Mouse (Mus musculus) CH12.LX (cell line): ENCODE measurements around the gene Trim54. TPM values are rescaled to one million over a fixed set of nuclear protein-coding genes. Genes with fewer than 3 reads are reported as not detected.
A peak's percentile ranks its signal among the peaks of the same experiment; 100 is the strongest.

ENCODE experiments used
- DNase-seq: peaks from one replicate; pipeline ENCODE4 v3.0.0-alpha.2; 2013; ENCODE audit errors: extremely low read depth
- H3K27ac ChIP-seq: 2 replicates; pipeline ENCODE4 v1.5.1; 2012; ENCODE audit warnings: low read depth, mild to moderate bottlenecking, control low read depth, moderate library complexity; ENCODE audit not compliant: insufficient read depth
- H3K27me3 ChIP-seq: replicated peaks from 2 replicates; pipeline ENCODE3; 2012; ENCODE audit warnings: inconsistent platforms
- H3K36me3 ChIP-seq, 2 experiments: replicated peaks in 1 of 2; 2 replicates each; pipeline versions ENCODE3 to v1.6.1; 2012; ENCODE audit warnings: inconsistent platforms in 1 of 2, low read length in 1 of 2, mild to moderate bottlenecking in 1 of 2, mixed read lengths in 1 of 2, moderate library complexity in 1 of 2; ENCODE audit not compliant: control insufficient read depth in 1 of 2, insufficient read depth in 1 of 2
- H3K4me1 ChIP-seq, 2 experiments: 2 replicates each; pipeline ENCODE4 v1.6.1; 2012; ENCODE audit warnings: inconsistent platforms in 1 of 2, moderate library complexity in 1 of 2; ENCODE audit not compliant: insufficient read depth in 2 of 2, control insufficient read depth in 1 of 2
- H3K4me2 ChIP-seq: 2 replicates; pipeline ENCODE4 v1.6.1; 2012; ENCODE audit warnings: low read depth, mild to moderate bottlenecking, control low read depth; ENCODE audit not compliant: poor library complexity, insufficient read depth, severe bottlenecking
- H3K4me3 ChIP-seq, 3 experiments: fragments of 150-350 bp in 1 of 3; sonication (generic) in 1 of 3; replicated peaks in 1 of 3; 2 replicates each; pipeline versions ENCODE3 to v1.5.1; 2011 to 2012; ENCODE audit warnings: low read depth in 2 of 3, low read length in 2 of 3, mild to moderate bottlenecking in 2 of 3, moderate library complexity in 2 of 3, control low read depth in 1 of 3, improper control_type of control experiment in 1 of 3, inconsistent platforms in 1 of 3, mixed read lengths in 1 of 3; ENCODE audit not compliant: poor library complexity in 1 of 3
- H3K79me2 ChIP-seq: replicated peaks from 2 replicates; pipeline ENCODE4 v1.6.1; 2012; ENCODE audit warnings: mild to moderate bottlenecking, moderate library complexity; ENCODE audit not compliant: control insufficient read depth, poor library complexity, insufficient read depth, severe bottlenecking; ENCODE audit errors: extremely low read depth
- H3K9ac ChIP-seq: 2 replicates; pipeline ENCODE4 v1.6.1; 2012; ENCODE audit warnings: low read depth, mild to moderate bottlenecking, control low read depth, moderate library complexity; ENCODE audit not compliant: insufficient read depth
- H3K9me3 ChIP-seq: replicated peaks from 2 replicates; pipeline ENCODE3; 2012; ENCODE audit warnings: low read length, inconsistent platforms, mixed read lengths
- CHD2 ChIP-seq: IDR thresholded peaks from 2 replicates; pipeline ENCODE4 v1.6.1; 2011; ENCODE audit warnings: low read length, improper control_type of control experiment
- CTCF ChIP-seq, 2 experiments: IDR thresholded peaks in 1 of 2; conservative IDR thresholded peaks in 1 of 2; 2 replicates each; pipeline ENCODE4 v1.5.1; 2011 to 2012; ENCODE audit warnings: low read depth in 2 of 2, low read length in 2 of 2, improper control_type of control experiment in 1 of 2, inconsistent platforms in 1 of 2, mild to moderate bottlenecking in 1 of 2, moderate library complexity in 1 of 2
- ELF1 ChIP-seq: IDR thresholded peaks from 2 replicates; pipeline ENCODE4 v1.6.1; 2014; ENCODE audit warnings: low read depth, mild to moderate bottlenecking, inconsistent platforms, low read length, improper control_type of control experiment
- ETS1 ChIP-seq: conservative IDR thresholded peaks from 2 replicates; pipeline ENCODE4 v1.6.1; 2012; ENCODE audit warnings: low read depth, mild to moderate bottlenecking, inconsistent platforms, low read length, improper control_type of control experiment, moderate library complexity
- HCFC1 ChIP-seq: IDR thresholded peaks from 2 replicates; pipeline ENCODE4 v1.6.1; 2012; ENCODE audit warnings: low read depth, mild to moderate bottlenecking, inconsistent platforms, low read length, improper control_type of control experiment
- JUND ChIP-seq: conservative IDR thresholded peaks from 2 replicates; pipeline ENCODE4 v1.6.1; 2011; ENCODE audit warnings: low read depth, low read length, improper control_type of control experiment
- MAFK ChIP-seq: IDR thresholded peaks from 2 replicates; pipeline ENCODE4 v1.6.1; 2011; ENCODE audit warnings: low read length, improper control_type of control experiment; ENCODE audit not compliant: insufficient replicate concordance
- MEF2A ChIP-seq: IDR thresholded peaks from 2 replicates; pipeline ENCODE4 v1.6.1; 2014; ENCODE audit warnings: low read depth, mild to moderate bottlenecking, inconsistent platforms, low read length, improper control_type of control experiment, borderline replicate concordance
- MXI1 ChIP-seq: IDR thresholded peaks from 2 replicates; pipeline ENCODE4 v1.6.1; 2011; ENCODE audit warnings: mild to moderate bottlenecking, low read depth, low read length, improper control_type of control experiment
- MYC ChIP-seq: IDR thresholded peaks from 2 replicates; pipeline ENCODE4 v1.6.1; 2011; ENCODE audit warnings: low read depth, mild to moderate bottlenecking, improper control_type of control experiment, low read length
- NRF1 ChIP-seq: IDR thresholded peaks from 2 replicates; pipeline ENCODE4 v1.6.1; 2014; ENCODE audit warnings: low read depth, mild to moderate bottlenecking, inconsistent platforms, low read length, improper control_type of control experiment, moderate library complexity
- POLR2A ChIP-seq: IDR thresholded peaks from 2 replicates; pipeline ENCODE4 v1.6.1; 2011; ENCODE audit warnings: low read depth, mild to moderate bottlenecking, improper control_type of control experiment, low read length
- POLR2AphosphoS2 ChIP-seq: IDR thresholded peaks from 2 replicates; pipeline ENCODE4 v1.6.1; 2011; ENCODE audit warnings: low read depth, low read length, improper control_type of control experiment
- RAD21 ChIP-seq: IDR thresholded peaks from 2 replicates; pipeline ENCODE4 v1.6.1; 2011; ENCODE audit warnings: low read depth, mild to moderate bottlenecking, low read length, improper control_type of control experiment, moderate library complexity
- RCOR1 ChIP-seq: conservative IDR thresholded peaks from 2 replicates; pipeline ENCODE4 v1.6.1; 2012; ENCODE audit warnings: low read depth, mild to moderate bottlenecking, inconsistent platforms, low read length, improper control_type of control experiment
- SIN3A ChIP-seq: IDR thresholded peaks from 2 replicates; pipeline ENCODE4 v1.6.1; 2012; ENCODE audit warnings: low read length, improper control_type of control experiment, inconsistent platforms
- SMC3 ChIP-seq: IDR thresholded peaks from 2 replicates; pipeline ENCODE4 v1.6.1; 2011; ENCODE audit warnings: low read depth, low read length, improper control_type of control experiment
- TBP ChIP-seq: conservative IDR thresholded peaks from 2 replicates; pipeline ENCODE4 v1.6.1; 2011; ENCODE audit warnings: low read depth, low read length, improper control_type of control experiment
- TCF12 ChIP-seq: IDR thresholded peaks from 2 replicates; pipeline ENCODE4 v1.6.1; 2014; ENCODE audit warnings: low read depth, mild to moderate bottlenecking, inconsistent platforms, low read length, improper control_type of control experiment
- UBTF ChIP-seq: IDR thresholded peaks from 2 replicates; pipeline ENCODE4 v1.6.1; 2012; ENCODE audit warnings: low read depth, mild to moderate bottlenecking, inconsistent platforms, low read length, improper control_type of control experiment, moderate library complexity
- USF2 ChIP-seq: conservative IDR thresholded peaks from 2 replicates; pipeline ENCODE4 v1.6.1; 2011; ENCODE audit warnings: low read depth, low read length, improper control_type of control experiment
- ZKSCAN1 ChIP-seq: IDR thresholded peaks from 2 replicates; pipeline ENCODE4 v1.6.1; 2012; ENCODE audit warnings: low read depth, inconsistent platforms, low read length, improper control_type of control experiment, borderline replicate concordance
- ZMIZ1 ChIP-seq: IDR thresholded peaks from 2 replicates; pipeline ENCODE4 v1.6.1; 2012; ENCODE audit warnings: low read depth, mild to moderate bottlenecking, inconsistent platforms, low read length, improper control_type of control experiment
- ZNF384 ChIP-seq: IDR thresholded peaks from 2 replicates; pipeline ENCODE4 v1.6.1; 2012; ENCODE audit warnings: low read depth, low read length, improper control_type of control experiment, inconsistent platforms
- dilution Hi-C: fragments of 300-500 bp; cut with MboI; formaldehyde crosslinking; loops from 2 replicates; pipeline ENCODE4 v1.14.3; 2020; ENCODE audit warnings: low sequenced_read_pairs; ENCODE audit not compliant: extremely low pct_unique_long_range_greater_than_20kb, extremely low pct_ligation_motif_present
- in situ Hi-C: fragments of 300-500 bp; cut with MboI; formaldehyde crosslinking; loops from 3 replicates; pipeline ENCODE4 v1.14.3; 2019; ENCODE audit warnings: low sequenced_read_pairs, low pct_ligation_motif_present, low pct_unique_long_range_greater_than_20kb, mixed read lengths
- polyA plus RNA-seq: library from polyadenylated mRNA; unstranded; fragments of >175 nt; gene quantifications from 2 replicates; pipeline ENCODE4 v1.2.1, GENCODE M21; 2012; ENCODE audit warnings: low read depth; ENCODE audit not compliant: insufficient read length
- total RNA-seq, 2 experiments: library from RNA; depleted of rRNA; stranded (reverse); fragments of 300-350 nt in 1 of 2; fragments of >200 nt in 1 of 2; gene quantifications; 2 replicates each; pipeline ENCODE4 v1.2.3; 2012 to 2014

Trim54 gene
- total and polyA plus RNA-seq, 3 experiments, result not detected

- TF ChIP-seq HCFC1 (peak; percentile 80), ZMIZ1 (peak; percentile 66; the same call in 1 of the 2 replicates), ZKSCAN1 (no peak), MAFK (no peak), MEF2A (no peak), ETS1 (no peak; the same call in 1 of the 2 replicates), SIN3A (peak; percentile 81), TCF12 (peak; percentile 60; the same call in 1 of the 2 replicates), RAD21 (no peak), UBTF (no peak), MXI1 (peak; percentile 59), JUND (no peak)
Observed at GRCm38 (mm10) chr5:31154152-31154553, 37.6 kb downstream of the Trim54 start, which contains the start of gene Mpv17 (continued).

GRCm38 (mm10) chr5:31162462-31162861 lies 46.0 kb downstream of the Trim54 start:
- Histone ChIP-seq H3K27ac (no peak overlapping the region), H3K79me2 (peaks cover 6% of the 10 kb centered on the region; the same call in 1 of the 2 replicates), H3K9ac (no peak overlapping the region), H3K27me3 (no peaks in the 10 kb centered on the region), H3K4me1 (no peaks in the 10 kb centered on the region), H3K4me2 (no peak overlapping the region), H3K36me3 (peaks cover 71 to 96% of the 10 kb centered on the region in 2 experiments), H3K9me3 (no peaks in the 10 kb centered on the region), H3K4me3 (no peak overlapping the region)
- dilution Hi-C loops, result no loop called here
- no peak for DNase-seq
- in situ Hi-C loops, result no loop called here
- TF ChIP-seq CTCF (conservative IDR thresholded peaks at IDR 0.05 in 1 of 2, IDR thresholded peaks at IDR 0.05 in 1 of 2; ENCODE audit: low read depth in 2 of 2, low read length in 2 of 2) (no peak), RAD21 (no peak), JUND (no peak), ZKSCAN1 (no peak), POLR2A (no peak), MXI1 (no peak), TBP (no peak), MYC (no peak), ELF1 (no peak)

GRCm38 (mm10) chr5:31164878-31165277 lies 48.4 kb downstream of the Trim54 start:
- Histone ChIP-seq H3K27ac (no peak overlapping the region), H3K4me2 (no peak overlapping the region), H3K27me3 (no peaks in the 10 kb centered on the region), H3K9ac (no peak overlapping the region), H3K36me3 (peaks cover 71 to 96% of the 10 kb centered on the region in 2 experiments), H3K4me3 (no peak overlapping the region), H3K79me2 (peaks cover 6% of the 10 kb centered on the region; the same call in 1 of the 2 replicates), H3K9me3 (no peaks in the 10 kb centered on the region), H3K4me1 (no peaks in the 10 kb centered on the region)
- dilution Hi-C loops, result no loop called here
- TF ChIP-seq NRF1 (no peak), ETS1 (no peak), SIN3A (no peak), CHD2 (no peak), RCOR1 (no peak), POLR2AphosphoS2 (no peak), MAFK (no peak), ELF1 (no peak), USF2 (no peak), MEF2A (no peak), JUND (no peak), POLR2A (no peak), SMC3 (no peak), CTCF (conservative IDR thresholded peaks at IDR 0.05 in 1 of 2, IDR thresholded peaks at IDR 0.05 in 1 of 2; ENCODE audit: low read depth in 2 of 2, low read length in 2 of 2) (no peak), ZNF384 (no peak), HCFC1 (no peak), RAD21 (no peak)
- in situ Hi-C loops, result no loop called here
- DNase-seq, result no peak
